In genomic region chr9:102353636-102354491, GRCm38 (mm10) we compare ENCODE assay signal across 8 mouse cellular contexts. TPM values are rescaled to one million over a fixed set of nuclear protein-coding genes. Genes with fewer than 3 reads are reported as not detected.
DNase-seq lines count a peak whose midpoint lies in the region; ATAC-seq and TF ChIP-seq lines count a peak whose summit lies in the region.

No protein-coding gene starts in this region.

- intact Hi-C loops in left cerebral cortex, postnatal 14 days (cut with DNase I): loop anchor here (1.0 to 10.0 kb wide), 7 partner anchors 82 to 1169 kb away; no protein-coding TSS in a partner anchor

- H3K4me2 ChIP-seq in forebrain, embryonic 13.5 days: peak overlapping the region; percentile 99
- H3K4me2 ChIP-seq in midbrain, embryonic 16.5 days (ENCODE audit: low read length): peak overlapping the region; percentile 85

- WGBS in forebrain, embryonic 13.5 days: under 1% methylated on average over 70 of the region's 70 CpGs
- WGBS in hindbrain, embryonic 10.5 days: under 1% methylated on average over 70 of the region's 70 CpGs
- WGBS in midbrain, embryonic 16.5 days: under 1% methylated on average over 68 of the region's 70 CpGs

- no peak overlapping the region for H3K27ac ChIP-seq in brown adipose tissue, adult 24 weeks (replicated peaks; ENCODE audit: low read depth, low read length)
- peak overlapping the region; percentile 73 for H3K27ac ChIP-seq in forebrain, embryonic 13.5 days
- H3K27ac ChIP-seq in hindbrain, embryonic 10.5 days: peak overlapping the region; percentile 91
- H3K27ac ChIP-seq in midbrain, embryonic 16.5 days (ENCODE audit: low read length): peak overlapping the region; percentile 91

- peak overlapping the region; percentile 90 for H3K9ac ChIP-seq in forebrain, embryonic 13.5 days
- peak overlapping the region; percentile 89 for H3K9ac ChIP-seq in midbrain, embryonic 16.5 days (ENCODE audit: low read depth, low read length)

- no peaks in the 10 kb centered on the region for H3K4me1 ChIP-seq in G1E (ENCODE audit: insufficient read depth, low read depth, low read length)
- H3K4me1 ChIP-seq in brown adipose tissue, adult 24 weeks (ENCODE audit: control insufficient read depth, insufficient read depth, insufficient read length, low read length): no peaks in the 10 kb centered on the region
- H3K4me1 ChIP-seq in forebrain, embryonic 13.5 days: peaks cover 31% of the 10 kb centered on the region
- H3K4me1 ChIP-seq in hindbrain, embryonic 10.5 days (replicated peaks): peaks cover 33% of the 10 kb centered on the region
- peaks cover 11% of the 10 kb centered on the region for H3K4me1 ChIP-seq in midbrain, embryonic 16.5 days (ENCODE audit: control insufficient read depth, insufficient read depth, low read length)

- TF ChIP-seq CTCF in G1E (IDR thresholded peaks at IDR 0.05; ENCODE audit: low read depth, low read length): no peak

- ATAC-seq in G1E (ENCODE audit: extremely low read depth, insufficient number of reproducible peaks, low FRiP score, poor library complexity, severe bottlenecking): no peak; the same call in 1 of the 2 replicates
- ATAC-seq in forebrain, embryonic 13.5 days: peak; percentile 43
- peak; percentile 47 for ATAC-seq in midbrain, embryonic 16.5 days
- no peak for ATAC-seq in inflammation-experienced regulatory T-cells, adult 6 months

- peaks cover 87% of the 10 kb centered on the region for H3K9me3 ChIP-seq in G1E (replicated peaks)
- H3K9me3 ChIP-seq in forebrain, embryonic 13.5 days (replicated peaks): no peaks in the 10 kb centered on the region
- no peaks in the 10 kb centered on the region for H3K9me3 ChIP-seq in hindbrain, embryonic 10.5 days
- H3K9me3 ChIP-seq in midbrain, embryonic 16.5 days (replicated peaks; ENCODE audit: control insufficient read depth, low read length, poor library complexity, severe bottlenecking): no peaks in the 10 kb centered on the region

- no peaks in the 10 kb centered on the region for H3K27me3 ChIP-seq in G1E (ENCODE audit: insufficient read depth, low read length)
- H3K27me3 ChIP-seq in forebrain, embryonic 13.5 days: peaks cover 54% of the 10 kb centered on the region
- peaks cover 87% of the 10 kb centered on the region for H3K27me3 ChIP-seq in hindbrain, embryonic 10.5 days (ENCODE audit: insufficient read depth, poor library complexity, severe bottlenecking)
- no peaks in the 10 kb centered on the region for H3K27me3 ChIP-seq in midbrain, embryonic 16.5 days (ENCODE audit: control insufficient read depth, insufficient read depth, low read depth, low read length)

- DNase-seq in G1E (ENCODE audit: low spot score): no peak
- DNase-seq in hindbrain, embryonic 10.5 days (ENCODE audit: low spot score): peak; percentile 64
- peak; percentile 26 to 56 for DNase-seq in left cerebral cortex, postnatal 14 days (ENCODE audit: low spot score in 2 of 2)
- DNase-seq in ovary, adult 18-20 months (ENCODE audit: low spot score): no peak

- no peaks in the 10 kb centered on the region for H3K36me3 ChIP-seq in G1E (replicated peaks)
- no peaks in the 10 kb centered on the region for H3K36me3 ChIP-seq in forebrain, embryonic 13.5 days (ENCODE audit: poor library complexity, severe bottlenecking)
- no peaks in the 10 kb centered on the region for H3K36me3 ChIP-seq in hindbrain, embryonic 10.5 days
- H3K36me3 ChIP-seq in midbrain, embryonic 16.5 days (ENCODE audit: control insufficient read depth, insufficient read depth, low read length): no peaks in the 10 kb centered on the region

- H3K4me3 ChIP-seq in G1E (ENCODE audit: low read depth, low read length): peak overlapping the region; percentile 20; the same call in 1 of the 2 replicates
- peak overlapping the region; percentile 60 for H3K4me3 ChIP-seq in brown adipose tissue, adult 24 weeks (ENCODE audit: insufficient read depth, low read depth, low read length)
- H3K4me3 ChIP-seq in forebrain, embryonic 13.5 days: peak overlapping the region; percentile 80
- peak overlapping the region; percentile 82 for H3K4me3 ChIP-seq in hindbrain, embryonic 10.5 days
- H3K4me3 ChIP-seq in midbrain, embryonic 16.5 days (ENCODE audit: low read depth, low read length): peak overlapping the region; percentile 82

RNA-seq across cellular contexts. Expression of gene Ephb1, which starts 0.6 kb away (rescaled TPM):
- not detected in 2 replicates for total RNA-seq in G1E (2014; fragmentation: Nextera tagmentation)
- total RNA-seq in G1E (2017): 0.05 and 0.06 TPM in 2 replicates
- polyA plus RNA-seq in G1E (2012): not detected in 2 replicates
- polyA plus RNA-seq in brown adipose tissue, adult 24 weeks (2012; ENCODE audit: insufficient read depth, insufficient read length, missing spikeins): 0.50 TPM in 1 of 2 replicates, not detected in the other
- polyA plus RNA-seq in forebrain, embryonic 13.5 days (2015; fragmentation: Nextera tagmentation; extraction: Ambion mirVana): 23.0 and 29.4 TPM in 2 replicates
- polyA plus RNA-seq in hindbrain, embryonic 10.5 days (2016; fragmentation: Nextera tagmentation; extraction: Ambion mirVana): 8.0 and 12.0 TPM in 2 replicates
- 10 to 100 TPM; 39.2 to 40.5 TPM for total RNA-seq in left cerebral cortex, postnatal 14 days (2021)
- 68.5 and 80.1 TPM in 2 replicates for polyA plus RNA-seq in midbrain, embryonic 16.5 days (2015; fragmentation: Nextera tagmentation; extraction: Ambion mirVana)
- not detected for polyA plus RNA-seq in inflammation-experienced regulatory T-cells, adult 6 months (2017; shearing (Covaris generic))

Comparison
In these comparisons a context has a peak if more than half of its experiments do, and no peak if none do; other contexts are left out.
1. ATAC-seq: peak in forebrain, embryonic 13.5 days (single experiment) and midbrain, embryonic 16.5 days (single experiment); none in G1E (single experiment) and inflammation-experienced regulatory T-cells, adult 6 months (single experiment).
2. DNase-seq: peak in hindbrain, embryonic 10.5 days (single experiment) and left cerebral cortex, postnatal 14 days (2 of 2); none in G1E (single experiment) and ovary, adult 18-20 months (single experiment).
3. H3K4me3 ChIP-seq: peak in every context shown above with its lines; median percentile 82 in hindbrain, embryonic 10.5 days; 82 in midbrain, embryonic 16.5 days; 80 in forebrain, embryonic 13.5 days; 60 in brown adipose tissue, adult 24 weeks; 20 in G1E.